Mouse (Mus musculus): ENCODE measurements at regions not wholly inside any gene's neighbourhood (a gene's known extent, or its start where the extent isn't known, plus 50 kb on each side); places are given as distances from the start of the nearest gene placed in this dataset.

GRCm38 (mm10) chr17:52062096-52062665 lies 229.1 kb upstream of the Satb1 start:
- DNase-seq (ENCODE audit: low read depth, low spot score), result peak; percentile 59

GRCm38 (mm10) chr17:52036479-52036878 lies 203.4 kb upstream of the Satb1 start:
- peak; percentile 15 for DNase-seq (ENCODE audit: low read depth, low spot score)

- DNase-seq (ENCODE audit: low read depth, low spot score), result peak; percentile 43
Measured at GRCm38 (mm10) chr17:52031079-52031478, 198.0 kb upstream of the Satb1 start.

- no peak for DNase-seq (ENCODE audit: low read depth, low spot score)
Measured at GRCm38 (mm10) chr17:51986920-51987319, 153.8 kb upstream of the Satb1 start.

- peak; percentile 24 for DNase-seq (ENCODE audit: low read depth, low spot score)
Measured at GRCm38 (mm10) chr17:51986212-51986611, 153.1 kb upstream of the Satb1 start.

- DNase-seq (ENCODE audit: low read depth, low spot score), result no peak
Measured at GRCm38 (mm10) chr17:51979126-51979525, 146.0 kb upstream of the Satb1 start.

- peak; percentile 57 for DNase-seq (ENCODE audit: low read depth, low spot score)
Measured at GRCm38 (mm10) chr17:51971444-51971843, 138.4 kb upstream of the Satb1 start.

- no peak for DNase-seq (ENCODE audit: low read depth, low spot score)
Measured at GRCm38 (mm10) chr17:51966573-51967284, 133.6 kb upstream of the Satb1 start.

- no peak for DNase-seq (ENCODE audit: low read depth, low spot score)
Measured at GRCm38 (mm10) chr17:51962529-51963110, 129.5 kb upstream of the Satb1 start.

GRCm38 (mm10) chr17:51961337-51961736 lies 128.2 kb upstream of the Satb1 start:
- no peak for DNase-seq (ENCODE audit: low read depth, low spot score)

GRCm38 (mm10) chr17:51956275-51956674 lies 123.2 kb upstream of the Satb1 start:
- DNase-seq (ENCODE audit: low read depth, low spot score), result peak; percentile 17

- DNase-seq (ENCODE audit: low read depth, low spot score), result no peak
Measured at GRCm38 (mm10) chr17:51937707-51938106, 104.6 kb upstream of the Satb1 start.

- no peak for DNase-seq (ENCODE audit: low read depth, low spot score)
Measured at GRCm38 (mm10) chr17:51936071-51936470, 103.0 kb upstream of the Satb1 start.

GRCm38 (mm10) chr17:51926392-51926791 lies 93.3 kb upstream of the Satb1 start:
- no peak for DNase-seq (ENCODE audit: low read depth, low spot score)

- DNase-seq (ENCODE audit: low read depth, low spot score), result peak; percentile 32
Measured at GRCm38 (mm10) chr17:51907031-51907430, 73.9 kb upstream of the Satb1 start.

GRCm38 (mm10) chr17:51906418-51906817 lies 73.3 kb upstream of the Satb1 start:
- peak; percentile 60 for DNase-seq (ENCODE audit: low read depth, low spot score)

- peak; percentile 77 for DNase-seq (ENCODE audit: low read depth, low spot score)
Measured at GRCm38 (mm10) chr17:51903885-51904284, 70.8 kb upstream of the Satb1 start.

GRCm38 (mm10) chr17:51899376-51899775 lies 66.3 kb upstream of the Satb1 start:
- peak; percentile 41 for DNase-seq (ENCODE audit: low read depth, low spot score)

- DNase-seq (ENCODE audit: low read depth, low spot score), result no peak
Measured at GRCm38 (mm10) chr17:51896160-51896559, 63.1 kb upstream of the Satb1 start.

- peak; percentile 66 for DNase-seq (ENCODE audit: low read depth, low spot score)
Measured at GRCm38 (mm10) chr17:51894278-51894677, 61.2 kb upstream of the Satb1 start.

- DNase-seq (ENCODE audit: low read depth, low spot score), result no peak
Measured at GRCm38 (mm10) chr17:51892856-51893255, 59.8 kb upstream of the Satb1 start.

GRCm38 (mm10) chr17:51892159-51892558 lies 59.1 kb upstream of the Satb1 start:
- DNase-seq (ENCODE audit: low read depth, low spot score), result no peak

All from CD4-positive, CD25-positive, alpha-beta regulatory T cell, adult 2 months (primary cell).